Mouse (Mus musculus) heart, postnatal 10 days (tissue): ENCODE measurements around the gene Pfkfb3. TPM values are rescaled to one million over a fixed set of nuclear protein-coding genes. Genes with fewer than 3 reads are reported as not detected.

Source experiments
- DNase-seq, 2 experiments: peaks; one replicate each; pipeline ENCODE4 v3.0.0; 2021
- intact Hi-C: fragments of 180-260 bp; cut with DNase I; formaldehyde crosslinking; loops from one replicate; pipeline ENCODE4 v1.15.1; 2025
- total RNA-seq, 2 experiments: library from RNA; stranded (reverse); gene quantifications; 2 replicates each; pipeline ENCODE4 v1.2.3; 2021

The Pfkfb3 gene
- total RNA-seq, 2 experiments from 2014 or later: 9.9 to 17.4 TPM

DNA sequence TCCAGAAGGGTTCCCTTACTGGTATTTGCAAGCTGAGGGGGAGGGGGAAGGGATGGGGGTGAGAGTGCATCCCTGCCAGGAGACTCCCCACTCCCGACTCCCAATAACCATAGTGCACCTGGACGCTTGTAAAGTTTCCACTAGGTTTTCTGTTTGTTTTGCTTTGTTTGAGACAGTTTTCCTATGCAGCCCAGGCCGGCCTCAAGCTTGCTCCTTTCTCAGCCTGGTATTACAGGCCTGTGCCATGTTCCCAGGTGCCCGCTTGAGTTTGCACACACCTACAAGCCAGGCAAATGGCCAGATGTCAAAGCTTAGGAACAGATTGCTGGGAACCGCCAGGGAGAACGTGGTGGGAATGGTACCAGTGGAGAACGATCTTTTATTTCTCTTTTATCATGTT lies 50.1 kb downstream of the Pfkfb3 start:
- intact Hi-C loops: loop anchor here (2.0 to 5.0 kb wide), 2 partner anchors 31 to 126 kb away; no protein-coding TSS in a partner anchor
- no peak for DNase-seq

DNA sequence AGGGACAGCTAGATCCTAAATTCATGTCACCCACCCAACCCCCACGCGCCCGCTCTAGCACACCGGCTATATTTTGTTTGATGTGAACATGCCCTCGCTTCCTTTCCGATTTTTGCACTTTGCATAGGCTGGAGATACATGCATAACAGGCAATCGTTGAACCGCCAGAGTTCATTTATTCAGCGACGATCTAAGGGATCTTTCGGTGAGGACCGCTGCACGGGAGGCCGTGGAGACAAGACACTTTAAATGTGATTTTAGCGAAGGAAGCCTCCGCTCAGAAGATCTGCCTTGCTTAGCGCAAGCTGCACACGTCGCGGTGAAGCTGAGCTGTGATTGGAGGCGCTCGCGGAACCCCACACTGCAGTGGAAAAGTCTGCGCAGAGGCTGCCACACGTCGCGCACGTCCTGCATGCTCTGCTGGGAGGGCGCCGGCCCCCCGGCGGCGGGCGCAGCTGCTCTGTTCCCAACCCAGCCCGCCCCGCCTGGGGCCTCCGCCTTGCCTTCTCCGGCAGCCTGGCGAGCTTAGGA lies 50.9 kb downstream of the Pfkfb3 start:
- intact Hi-C loops: loop anchor here (1.0 to 5.0 kb wide), 4 partner anchors 32 to 172 kb away; no protein-coding TSS in a partner anchor
- peak; percentile 76 to 80 for DNase-seq

DNA sequence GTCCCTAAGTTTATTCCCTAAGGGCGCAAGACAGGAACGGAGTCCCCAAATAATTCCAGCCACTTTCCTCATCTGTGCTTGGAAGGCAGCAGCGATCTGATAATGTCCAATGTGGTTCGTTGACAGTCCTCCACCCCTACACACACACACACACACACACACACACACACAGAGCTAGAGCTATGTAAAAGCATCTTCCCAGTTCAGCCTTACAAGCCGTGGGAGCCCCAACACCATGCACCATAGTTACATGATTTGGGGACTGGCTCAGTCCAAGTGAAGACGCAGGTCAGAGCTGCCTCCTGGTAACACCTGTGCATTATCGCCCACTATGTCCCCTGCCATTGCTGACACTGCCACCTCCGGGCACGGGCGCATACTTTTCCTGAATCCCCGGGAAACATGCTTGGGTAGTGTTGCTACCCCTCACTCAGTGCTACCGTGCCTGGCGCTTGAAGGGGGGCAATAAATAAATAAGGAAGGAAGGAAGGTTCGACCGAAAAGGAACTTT lies 51.6 kb downstream of the Pfkfb3 start:
- DNase-seq: no peak
- intact Hi-C loops: loop anchor here (1.0 to 5.0 kb wide), 4 partner anchors 32 to 171 kb away; no protein-coding TSS in a partner anchor

DNA sequence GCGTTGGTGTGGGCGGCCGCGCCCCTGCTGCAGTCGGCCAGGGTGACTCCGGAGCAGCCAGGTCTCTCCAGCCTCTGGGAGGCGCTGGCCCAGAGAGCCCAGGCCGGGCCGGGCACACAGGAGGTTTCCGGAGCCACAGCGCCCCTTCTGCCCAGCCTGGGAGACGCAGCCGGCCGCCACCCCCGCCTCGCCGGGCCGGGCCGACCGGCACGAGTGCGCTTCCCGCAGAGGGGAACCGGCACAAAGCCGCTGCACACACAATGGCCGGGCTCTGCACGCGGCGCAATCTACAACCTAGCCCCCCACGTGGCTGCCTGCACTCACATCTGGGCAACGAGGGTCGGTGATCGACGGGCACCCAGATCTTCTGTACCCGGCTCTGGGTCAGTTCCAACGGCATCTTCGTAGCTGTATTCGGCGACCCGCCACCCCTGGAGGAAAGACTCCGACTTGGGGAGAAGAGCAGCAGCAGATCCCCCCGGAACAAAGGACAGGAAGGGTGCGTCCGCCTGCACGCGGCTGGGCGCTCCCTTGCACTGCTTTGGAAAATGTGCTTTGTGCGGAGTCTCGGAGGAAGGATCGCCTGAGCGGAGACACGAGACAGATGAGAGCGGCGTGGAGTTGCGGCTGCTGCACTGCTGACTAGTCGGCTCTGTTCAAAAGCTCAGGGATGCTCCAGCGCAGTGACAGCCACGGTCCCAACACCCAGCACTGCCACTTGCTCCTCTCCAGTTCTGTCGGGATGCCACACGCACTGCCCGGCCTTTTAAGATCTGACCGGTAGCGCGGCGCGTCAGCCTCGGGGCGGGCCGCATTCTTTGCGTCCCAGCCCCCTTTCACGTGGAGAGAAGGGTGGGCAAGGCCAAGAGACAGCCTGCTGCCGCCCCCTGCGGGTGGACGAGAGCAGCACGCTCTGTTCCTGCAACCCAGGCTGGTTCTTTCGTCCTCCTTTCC lies 52.3 kb downstream of the Pfkfb3 start:
- peak; percentile 94 for DNase-seq
- intact Hi-C loops: loop anchor here (1.0 to 5.0 kb wide), 6 partner anchors 33 to 170 kb away; no protein-coding TSS in a partner anchor

DNA sequence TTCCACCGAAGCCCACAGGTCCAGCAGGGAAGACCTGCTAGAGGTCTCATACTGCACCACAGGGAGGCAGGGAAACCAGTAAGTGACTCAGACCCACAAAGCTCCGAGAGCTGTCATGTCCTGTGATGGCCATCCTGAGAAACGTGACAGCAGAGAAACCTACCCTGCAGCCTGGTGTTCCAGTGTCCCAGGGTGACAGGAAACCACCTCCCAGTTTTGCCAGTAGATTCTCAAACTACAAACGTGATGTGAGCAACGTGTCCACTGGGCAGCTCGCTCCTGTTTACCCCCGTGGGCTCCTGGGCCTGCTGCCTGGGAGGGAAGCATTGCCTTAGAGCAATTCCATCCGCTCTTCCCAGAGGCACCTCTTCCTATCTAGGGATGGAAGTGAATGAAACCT lies 53.2 kb downstream of the Pfkfb3 start:
- peak; percentile 30 to 42 for DNase-seq
- intact Hi-C loops: loop anchor here (2.0 to 5.0 kb wide), 3 partner anchors 72 to 123 kb away; no protein-coding TSS in a partner anchor

DNA sequence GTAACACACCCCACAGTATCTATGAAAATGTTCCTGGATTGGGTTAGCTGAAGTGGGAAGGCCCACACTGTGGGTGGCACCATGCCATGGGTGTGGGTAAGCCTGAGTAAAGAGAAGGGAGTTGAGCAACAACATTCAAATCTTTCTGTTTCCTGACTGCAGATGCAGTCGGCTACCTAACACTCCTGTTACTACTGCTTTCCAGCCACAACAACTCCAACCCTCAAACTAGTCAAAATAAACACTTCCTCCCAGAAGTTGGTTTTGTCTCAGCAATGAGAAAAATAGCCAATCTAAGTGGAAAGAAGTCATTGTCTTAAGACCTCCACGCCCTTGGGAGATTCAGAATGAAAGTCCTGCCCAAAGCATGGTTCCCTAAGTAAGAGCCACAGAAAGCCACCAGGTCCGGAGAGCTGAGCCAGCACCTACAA lies 57.3 kb downstream of the Pfkfb3 start:
- intact Hi-C loops: loop anchor here (5.0 to 10.0 kb wide), 2 partner anchors 49 to 322 kb away; partner anchors contain the start of gene Prkcq
- peak; percentile 42 to 56 for DNase-seq

DNA sequence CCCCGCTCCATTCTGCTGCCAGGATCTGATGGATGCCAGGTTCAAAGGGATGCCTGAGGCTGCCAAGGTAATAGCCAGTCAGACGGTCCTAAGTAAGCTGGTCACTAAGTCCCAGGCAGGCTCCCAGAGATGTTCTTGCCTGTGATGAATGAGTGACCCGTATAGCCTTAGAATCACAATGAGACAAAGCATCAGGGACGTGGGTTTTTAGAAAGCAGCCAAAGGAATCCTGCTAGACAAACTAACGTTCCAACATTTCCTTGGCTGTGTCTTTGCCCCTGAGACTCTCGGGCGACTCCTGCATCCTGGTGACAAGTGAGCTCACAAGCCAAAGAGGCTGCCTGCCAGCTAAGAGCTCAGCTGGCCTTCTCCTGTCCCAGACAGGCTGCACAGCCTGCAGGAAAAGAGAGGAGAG lies 59.0 kb downstream of the Pfkfb3 start:
- peak; percentile 80 to 83 for DNase-seq
- intact Hi-C loops: loop anchor here (5.0 to 10.0 kb wide), 2 partner anchors 48 to 320 kb away; partner anchors contain the start of gene Prkcq

DNA sequence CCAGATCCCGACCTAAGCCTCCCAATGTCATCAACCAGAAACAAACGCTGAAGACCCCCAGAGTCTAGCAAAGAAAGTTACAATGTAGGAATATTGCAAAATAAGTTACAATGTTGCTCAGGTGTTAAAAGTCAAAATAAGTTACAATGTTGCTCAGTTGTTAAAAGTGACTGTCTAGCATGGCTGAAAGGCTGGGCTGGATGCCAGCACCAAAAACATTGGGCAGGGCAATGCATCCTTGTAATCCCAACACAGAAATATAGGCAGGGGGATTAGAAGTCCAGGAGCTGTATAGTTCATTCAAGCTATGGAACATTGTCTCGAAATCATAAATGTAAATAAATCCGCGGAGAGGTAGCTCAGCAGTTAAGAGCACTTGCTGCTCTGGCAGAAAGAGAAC lies 61.0 kb downstream of the Pfkfb3 start:
- DNase-seq: no peak
- intact Hi-C loops: loop anchor here (10.0 kb wide), 1 partner anchor 318 kb away; the partner anchor contains the start of gene Prkcq

DNA sequence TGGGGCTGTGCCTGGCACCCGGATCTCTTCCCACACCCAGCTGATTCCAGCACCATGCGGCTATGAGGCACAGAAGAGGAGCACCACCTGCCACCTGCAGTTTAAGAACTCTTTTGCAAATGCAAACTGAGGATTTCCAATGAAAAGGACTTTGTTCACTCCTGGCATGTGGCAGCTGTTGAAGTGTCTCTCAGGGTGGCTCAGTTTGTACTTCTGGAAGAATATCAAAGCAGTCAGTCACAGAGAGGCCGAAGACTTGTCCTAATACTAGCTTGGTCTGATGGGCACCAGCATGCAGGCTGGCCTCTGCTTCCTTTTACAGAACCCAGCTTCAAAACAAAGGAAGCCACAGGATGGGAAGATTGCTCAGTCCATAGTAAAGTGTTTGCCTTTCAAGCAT lies 62.4 kb downstream of the Pfkfb3 start:
- no peak for DNase-seq
- intact Hi-C loops: loop anchor here (10.0 kb wide), 1 partner anchor 317 kb away; the partner anchor contains the start of gene Prkcq

DNA sequence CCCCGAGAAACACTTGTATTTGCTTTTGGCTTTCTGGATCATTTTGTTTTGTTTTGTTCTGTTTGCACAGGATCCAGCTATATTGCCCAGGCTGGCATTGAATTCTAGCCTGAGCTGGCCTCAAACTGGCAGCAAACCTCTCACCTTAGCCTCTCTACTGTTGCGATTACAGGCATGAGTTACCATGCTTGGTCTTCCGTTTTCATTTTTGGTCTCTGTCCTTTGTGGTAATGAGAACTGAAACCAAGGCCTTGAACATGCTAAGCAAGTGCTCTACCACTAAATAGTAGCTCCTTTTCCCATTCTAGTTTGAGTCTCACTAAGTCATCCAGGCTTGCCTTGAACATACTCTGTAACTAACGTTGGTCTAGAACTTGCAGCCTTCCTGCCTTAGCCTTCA lies 63.3 kb downstream of the Pfkfb3 start:
- intact Hi-C loops: loop anchor here (10.0 kb wide), 1 partner anchor 316 kb away; the partner anchor contains the start of gene Prkcq

DNA sequence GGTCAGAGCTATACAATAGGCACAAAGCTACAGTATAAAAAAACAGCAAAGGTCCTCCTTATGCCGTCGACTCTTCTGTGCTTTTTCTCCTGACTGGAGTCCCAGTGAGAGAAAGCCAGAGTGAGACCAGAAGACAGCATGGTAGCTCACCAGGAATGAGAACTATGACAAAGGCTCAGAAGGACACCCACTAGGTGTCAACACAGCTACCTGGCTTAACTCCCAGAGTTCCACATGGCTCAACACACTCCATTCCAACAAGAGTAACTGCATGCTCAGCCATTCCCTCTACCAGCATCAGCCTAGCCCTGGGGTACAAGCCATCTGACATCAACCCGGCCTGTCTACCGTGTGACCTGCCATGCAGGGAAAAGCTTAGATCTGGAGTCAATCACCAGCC lies 70.7 kb downstream of the Pfkfb3 start:
- DNase-seq: no peak
- intact Hi-C loops: no loop called here

More for the DNA sequence above, 63.3 kb downstream of the Pfkfb3 start:
- DNase-seq: no peak

DNA sequence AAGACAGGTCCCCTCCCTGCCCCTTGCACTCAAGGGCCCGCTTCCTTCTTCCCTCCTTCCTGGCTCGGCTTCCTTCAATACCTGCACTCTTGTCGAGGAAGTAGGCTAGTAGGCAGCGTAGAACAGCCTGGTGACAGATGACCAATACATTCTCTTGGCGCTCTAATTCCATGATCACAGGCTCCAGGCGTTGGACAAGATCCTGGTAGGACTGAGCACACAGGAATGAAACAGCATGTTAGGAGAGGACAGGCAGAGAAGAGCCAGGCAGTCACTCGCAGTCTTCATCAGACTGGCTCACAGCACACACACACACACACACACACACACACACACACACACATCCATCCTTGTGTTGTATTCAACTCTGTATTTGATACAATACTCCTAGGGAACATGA lies 71.5 kb downstream of the Pfkfb3 start:
- intact Hi-C loops: no loop called here
- no peak for DNase-seq

DNA sequence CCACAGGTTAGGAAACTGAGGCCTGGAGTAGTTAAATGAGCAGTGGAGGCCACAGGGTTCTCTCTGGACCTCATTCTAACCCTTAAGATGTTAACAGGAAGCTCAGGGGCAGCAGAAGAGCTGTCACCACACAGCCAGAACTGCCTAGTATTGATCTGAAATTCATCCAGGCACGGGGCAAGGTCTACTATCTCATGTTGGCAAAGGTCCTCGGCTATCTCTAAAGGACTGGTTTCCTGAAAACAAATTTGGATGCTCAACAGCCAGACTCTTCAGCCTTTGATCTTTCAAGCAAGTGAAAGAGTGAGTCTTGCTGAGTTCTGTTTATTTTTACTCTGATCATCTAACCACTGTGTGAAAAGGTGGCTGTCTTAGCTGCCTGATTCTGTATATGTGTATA lies 74.9 kb downstream of the Pfkfb3 start:
- intact Hi-C loops: no loop called here
- no peak for DNase-seq

DNA sequence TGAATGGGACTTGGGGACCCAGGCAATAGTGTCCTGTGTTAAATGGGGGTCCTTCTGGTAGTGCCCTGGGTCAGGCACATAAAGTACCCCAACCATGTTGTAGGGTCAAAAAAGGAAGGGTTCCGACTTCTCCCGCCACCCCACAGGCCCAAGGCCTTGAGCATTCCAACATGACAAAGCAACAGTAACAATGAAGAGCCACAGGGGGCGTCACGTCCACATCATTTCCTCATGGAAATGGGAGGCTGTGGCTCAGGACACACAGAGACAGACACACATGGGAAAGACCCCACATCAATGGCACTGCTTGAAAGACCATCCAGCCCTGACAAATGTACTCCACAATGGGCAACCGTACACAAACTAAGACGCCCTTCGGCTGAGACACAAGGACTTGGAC lies 78.6 kb downstream of the Pfkfb3 start:
- intact Hi-C loops: no loop called here
- no peak for DNase-seq

DNA sequence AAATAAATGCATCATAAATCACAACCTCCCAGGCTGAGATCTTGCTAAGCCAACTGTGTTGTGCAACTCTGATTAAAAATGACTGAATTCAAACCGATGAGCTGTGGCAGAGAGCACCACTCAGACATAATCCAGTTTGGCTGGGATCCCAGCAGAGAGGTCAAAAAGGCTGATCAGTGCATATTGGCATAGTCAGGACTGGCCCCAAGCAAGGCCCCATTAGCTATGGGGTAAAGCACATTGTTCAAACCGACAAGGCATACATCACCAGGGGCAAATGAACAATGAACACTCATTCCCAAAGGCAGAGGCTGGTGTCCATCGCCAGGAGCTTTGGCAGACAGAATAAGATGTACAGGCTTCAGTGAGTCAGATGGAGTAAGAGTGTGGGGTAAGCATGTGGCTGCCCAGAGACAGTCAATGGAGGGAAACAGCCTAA lies 89.2 kb downstream of the Pfkfb3 start:
- no peak for DNase-seq
- intact Hi-C loops: no loop called here

DNA sequence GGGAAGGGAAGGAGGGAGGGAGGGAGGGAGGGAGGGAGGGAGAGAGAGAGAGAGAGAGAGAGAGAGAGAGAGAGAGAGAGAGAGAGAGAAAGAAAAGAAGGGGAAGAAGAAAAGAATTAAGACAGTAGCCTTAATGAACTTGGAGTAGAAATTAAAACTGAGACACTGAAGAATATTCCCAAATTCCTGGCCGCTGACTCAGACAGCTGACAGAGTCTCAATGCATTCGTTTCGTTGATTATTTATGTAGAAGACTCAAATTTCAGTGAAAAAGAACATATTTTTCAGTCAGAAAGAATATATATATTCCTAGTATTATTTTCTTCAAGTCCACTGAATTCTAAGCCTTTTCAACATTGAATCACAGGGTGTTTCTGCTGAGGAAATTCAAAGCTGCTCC lies 92.9 kb downstream of the Pfkfb3 start:
- intact Hi-C loops: no loop called here
- DNase-seq: no peak

DNA sequence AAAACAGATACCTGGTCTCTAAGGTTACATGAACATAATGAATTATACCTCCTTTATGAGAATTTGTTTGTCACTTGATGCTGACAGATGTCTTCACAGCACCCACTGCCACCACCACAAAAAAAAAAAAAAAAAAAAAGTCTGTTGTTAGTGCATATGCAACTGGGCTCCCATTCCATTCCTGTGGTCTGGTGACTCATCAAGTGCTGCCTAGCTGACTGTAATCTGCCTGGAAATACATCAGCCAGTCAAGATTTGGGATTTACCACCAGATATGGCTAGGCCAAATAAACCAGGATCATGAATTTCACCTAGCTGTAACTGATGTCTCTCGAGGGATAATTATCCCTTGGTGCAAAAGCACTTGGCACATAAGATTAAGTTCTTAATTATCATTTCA lies 95.4 kb downstream of the Pfkfb3 start:
- intact Hi-C loops: no loop called here
- no peak for DNase-seq

DNA sequence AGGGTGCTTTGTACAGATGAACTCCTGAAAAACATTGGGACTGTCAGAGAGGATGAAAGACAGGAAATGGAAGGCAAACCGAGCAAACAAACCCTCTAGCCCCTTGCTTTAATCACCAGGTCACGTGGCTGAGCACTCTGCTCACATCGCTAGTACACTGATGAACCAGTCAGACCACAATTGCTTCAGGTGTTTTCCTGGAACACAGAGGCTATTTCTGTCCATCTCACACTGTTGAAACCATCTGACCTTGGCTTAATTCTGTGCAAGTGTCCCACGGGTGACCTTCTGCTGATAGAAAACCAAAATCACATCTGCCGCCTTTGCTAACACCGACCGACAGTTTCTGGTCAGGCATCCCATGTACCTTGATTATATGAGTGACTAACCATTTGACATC lies 96.0 kb downstream of the Pfkfb3 start:
- DNase-seq: no peak
- intact Hi-C loops: no loop called here

DNA sequence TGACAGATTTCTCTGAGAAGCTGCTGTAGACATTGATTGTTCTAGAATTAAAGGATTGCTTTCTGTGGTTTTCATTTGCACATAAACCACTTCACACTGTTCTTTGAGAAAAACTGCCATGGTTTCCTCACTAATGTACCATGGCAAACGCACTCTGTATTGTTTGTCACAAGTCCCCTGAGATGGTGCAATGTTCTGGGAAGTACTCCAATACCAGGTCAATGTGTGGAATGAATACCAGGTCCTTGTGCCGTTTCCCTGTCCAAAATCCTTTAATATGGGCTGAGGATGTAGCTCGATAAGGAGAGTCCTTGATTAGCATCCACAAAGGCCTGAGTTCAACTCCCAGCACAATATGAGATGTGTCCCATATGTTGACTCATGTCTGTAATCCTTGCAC lies 105.2 kb downstream of the Pfkfb3 start:
- intact Hi-C loops: loop anchor here (5.0 kb wide), 1 partner anchor 49 kb away; no protein-coding TSS in a partner anchor
- DNase-seq: no peak

DNA sequence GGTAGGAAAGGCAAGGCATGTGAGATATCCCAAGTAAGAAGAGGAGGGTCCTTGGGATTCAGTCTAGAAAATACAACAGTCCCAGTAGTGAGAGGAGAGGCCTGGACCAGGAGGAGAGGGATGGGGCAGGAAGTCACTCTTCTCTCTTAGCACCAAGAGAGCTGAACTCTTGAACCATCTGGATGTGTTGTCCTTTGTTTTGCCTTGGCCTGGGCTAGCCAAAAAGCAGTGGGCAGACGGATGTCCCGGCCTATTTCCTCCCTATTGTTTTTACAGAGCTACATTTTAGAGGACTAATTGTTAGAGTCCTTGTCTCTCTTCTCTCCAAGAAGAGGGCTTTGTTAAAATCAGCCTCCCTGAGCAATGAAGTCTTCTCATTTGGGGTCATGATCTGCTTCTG lies 106.0 kb downstream of the Pfkfb3 start:
- peak; percentile 22 to 41 for DNase-seq
- intact Hi-C loops: loop anchor here (5.0 kb wide), 1 partner anchor 49 kb away; no protein-coding TSS in a partner anchor

DNA sequence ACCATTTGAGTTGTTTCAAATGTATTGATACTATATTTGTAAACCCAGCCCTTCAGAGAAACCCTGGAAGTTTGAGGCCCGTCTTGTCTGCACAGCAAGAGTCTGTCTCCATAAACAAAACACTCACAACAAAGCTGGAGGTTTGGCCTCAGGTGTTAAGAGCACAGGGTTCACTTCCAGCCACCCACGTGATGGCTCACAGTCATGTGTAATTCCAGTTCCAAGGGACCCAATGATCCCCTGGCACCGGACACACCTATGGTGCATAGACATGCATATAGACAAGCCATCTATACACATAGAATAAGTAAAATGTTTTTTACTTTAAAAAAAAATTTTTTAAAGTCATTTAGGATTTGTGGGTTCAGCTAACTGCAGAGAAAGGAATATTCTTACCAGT lies 108.2 kb downstream of the Pfkfb3 start:
- intact Hi-C loops: loop anchor here (5.0 kb wide), 1 partner anchor 52 kb away; no protein-coding TSS in a partner anchor
- no peak for DNase-seq
